Mouse (Mus musculus) neural tube, embryonic 12.5 days (tissue): ENCODE data around the gene Prr14. TPM values are rescaled to one million over a fixed set of nuclear protein-coding genes. Genes with fewer than 3 reads are reported as not detected.
"Not testable (repeated sequence)": the region's sequence is repeated elsewhere in the genome, so short reads cannot be mapped to it uniquely, and the experiment has no call there.

Experiments used
- ATAC-seq: fragments of 200-750 bp; cut with Nextera tagmentation; 2 replicates; pipeline ENCODE4 v1.8.0; 2017; ENCODE audit warnings: low read depth, mild to moderate bottlenecking, moderate TSS enrichment, moderate library complexity; ENCODE audit not compliant: low FRiP score
- H3K27ac ChIP-seq: fragments of 300-500 bp; sonication (generic); 2 replicates; pipeline ENCODE4 v1.5.1; 2016
- H3K27me3 ChIP-seq: fragments of 300-500 bp; sonication (generic); replicated peaks from 2 replicates; pipeline ENCODE4 v1.6.1; 2016; ENCODE audit warnings: mild to moderate bottlenecking
- H3K36me3 ChIP-seq: fragments of 300-500 bp; sonication (generic); 2 replicates; pipeline ENCODE4 v1.6.1; 2016; ENCODE audit warnings: mild to moderate bottlenecking
- H3K4me1 ChIP-seq: fragments of 300-500 bp; sonication (generic); 2 replicates; pipeline ENCODE4 v1.6.1; 2016
- H3K4me2 ChIP-seq: fragments of 300-500 bp; sonication (generic); replicated peaks from 2 replicates; pipeline ENCODE4 v1.6.1; 2016; ENCODE audit warnings: mild to moderate bottlenecking
- H3K4me3 ChIP-seq: fragments of 300-500 bp; sonication (generic); 2 replicates; pipeline ENCODE4 v1.5.1; 2016
- H3K9ac ChIP-seq: fragments of 300-500 bp; sonication (generic); 2 replicates; pipeline ENCODE4 v1.6.1; 2016; ENCODE audit warnings: mild to moderate bottlenecking
- H3K9me3 ChIP-seq: fragments of 300-500 bp; sonication (generic); 2 replicates; pipeline ENCODE4 v1.6.1; 2016; ENCODE audit warnings: mild to moderate bottlenecking
- WGBS: fragments of 180-500 bp; shearing (Covaris S2); methylation state at CpG from one replicate; pipeline ENCODE4 v1.1.7; 2016; 5-methylcytosine and 5-hydroxymethylcytosine counted together
- polyA plus RNA-seq: library from polyadenylated mRNA; unstranded; fragments of >200 nt; fragmentation: Nextera tagmentation; extraction: Ambion mirVana; gene quantifications from 2 replicates; pipeline ENCODE4 v1.2.1, GENCODE M21; 2016

The Prr14 gene
- polyA plus RNA-seq: 56.1 and 63.5 TPM in 2 replicates

DNA sequence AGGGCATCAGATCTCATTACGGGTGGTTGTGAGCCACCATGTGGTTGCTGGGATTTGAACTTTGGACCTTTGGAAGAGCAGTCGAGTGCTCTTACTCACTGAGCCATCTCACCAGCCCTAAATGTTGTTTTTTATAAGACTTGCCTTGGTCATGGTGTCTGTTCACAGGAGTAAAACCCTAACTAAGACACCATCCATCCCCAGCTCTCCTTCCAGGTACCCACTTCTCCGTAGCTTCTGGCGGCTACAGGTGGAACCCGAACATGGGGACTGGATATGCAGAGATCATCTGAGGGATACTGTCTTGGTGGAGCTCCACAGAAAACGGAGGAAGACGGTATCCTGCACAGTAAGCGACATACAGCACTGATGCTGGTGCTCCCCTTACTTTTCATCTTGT lies at the start of gene Prr14:
TSS of gene Prr14 (plus strand) at position 301 of the 400 bp plus-strand sequence.
- peaks cover 50% of the 10 kb centered on the region for H3K36me3 ChIP-seq

DNA sequence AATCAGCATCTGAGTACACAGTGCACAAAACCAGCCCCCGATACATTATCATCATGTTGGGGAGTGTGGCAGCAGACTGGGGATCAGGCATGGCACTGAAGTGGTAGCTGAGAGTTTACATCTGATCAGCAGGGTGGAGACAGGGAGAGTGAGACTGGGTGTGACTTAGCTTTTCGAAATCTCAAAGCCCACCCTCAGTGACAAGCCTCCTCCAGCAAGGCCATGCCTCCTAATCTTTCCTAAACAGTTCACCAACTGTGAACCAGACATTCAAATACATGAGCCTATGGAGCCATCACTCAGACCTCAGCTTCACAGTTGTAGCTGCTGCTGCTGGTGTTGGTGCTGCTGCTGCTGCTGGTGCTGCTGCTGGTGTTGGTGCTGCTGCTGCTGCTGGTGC lies 48.0 kb upstream of the Prr14 start:
- no peak overlapping the region for H3K9ac ChIP-seq
- H3K9me3 ChIP-seq: no peaks in the 10 kb centered on the region
- no peak overlapping the region for H3K27ac ChIP-seq
- H3K4me1 ChIP-seq: no peaks in the 10 kb centered on the region
- ATAC-seq: no peak
- H3K4me2 ChIP-seq: no peak overlapping the region
- 73% methylated on average over 2 of the region's 2 CpGs for WGBS
- no peaks in the 10 kb centered on the region for H3K36me3 ChIP-seq
- H3K4me3 ChIP-seq: no peak overlapping the region
- no peaks in the 10 kb centered on the region for H3K27me3 ChIP-seq

More for the DNA sequence above, at the start of gene Prr14:
- H3K27me3 ChIP-seq, H3K9me3 ChIP-seq, ATAC-seq, H3K9ac ChIP-seq, H3K4me3 ChIP-seq, H3K4me2 ChIP-seq, H3K4me1 ChIP-seq, H3K27ac ChIP-seq: not testable (repeated sequence)
- whole genome bisulfite sequencing: 97% methylated on average over 8 of the region's 8 CpGs

DNA sequence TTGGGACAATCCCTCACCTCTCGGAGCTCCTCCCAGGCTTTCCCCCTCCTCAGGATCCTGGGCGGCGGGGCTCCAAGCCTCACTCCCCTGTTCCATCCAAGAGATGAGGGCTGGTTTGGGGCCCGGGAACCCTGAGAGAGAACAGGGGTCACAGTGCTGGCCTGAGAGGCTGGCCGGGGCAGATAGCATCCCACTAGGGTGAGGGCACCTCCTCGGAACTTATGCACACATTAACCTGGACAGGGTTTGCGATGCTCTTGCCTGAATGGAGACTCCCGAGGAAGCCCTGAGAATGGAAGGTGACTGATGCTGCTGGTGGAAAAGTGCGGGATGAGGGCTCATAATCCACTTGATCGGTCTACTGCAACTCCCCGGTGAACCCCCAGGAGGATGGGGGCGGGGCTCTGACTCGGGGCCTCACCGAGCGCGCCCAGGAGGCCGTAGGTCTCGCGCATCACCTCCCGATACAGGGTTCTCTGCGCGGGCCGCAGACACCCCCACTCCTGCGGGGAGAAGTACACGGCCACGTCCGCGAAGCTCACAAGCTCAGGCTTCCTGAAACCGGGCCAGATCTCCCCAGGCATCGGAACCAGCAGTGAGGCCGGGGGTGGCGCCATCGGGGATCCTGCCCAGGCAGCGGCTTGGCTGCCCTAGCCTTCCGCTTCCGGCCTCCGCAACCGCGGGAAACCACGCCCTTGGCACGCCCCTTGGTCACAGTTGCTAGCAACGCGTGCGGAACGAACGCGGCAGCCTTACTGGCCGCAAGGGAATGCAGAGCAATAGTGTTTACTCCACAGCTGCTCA lies 37.8 kb upstream of the Prr14 start, which contains the start of gene Zfp688:
TSS of gene Zfp688 (minus strand) at position 681 of the 804 bp plus-strand sequence.
- WGBS: 2% methylated on average over 48 of the region's 48 CpGs
- peaks cover 11% of the 10 kb centered on the region; the same call in 1 of the 2 replicates for H3K4me1 ChIP-seq
- ATAC-seq: peak; percentile 95
- H3K27me3 ChIP-seq: peaks cover 8% of the 10 kb centered on the region; the same call in 1 of the 2 replicates
- H3K27ac ChIP-seq: 0 out of 2 replicates have a peak within 1 kb of the TSS, but pooled peaks have one; percentile 28
- H3K9ac ChIP-seq: peak within 1 kb of the TSS; percentile 89
- H3K36me3 ChIP-seq: peaks cover 7% of the 10 kb centered on the region
- no peaks in the 10 kb centered on the region for H3K9me3 ChIP-seq
- peak within 1 kb of the TSS; percentile 81 for H3K4me3 ChIP-seq
- peak within 1 kb of the TSS; percentile 96 for H3K4me2 ChIP-seq

DNA sequence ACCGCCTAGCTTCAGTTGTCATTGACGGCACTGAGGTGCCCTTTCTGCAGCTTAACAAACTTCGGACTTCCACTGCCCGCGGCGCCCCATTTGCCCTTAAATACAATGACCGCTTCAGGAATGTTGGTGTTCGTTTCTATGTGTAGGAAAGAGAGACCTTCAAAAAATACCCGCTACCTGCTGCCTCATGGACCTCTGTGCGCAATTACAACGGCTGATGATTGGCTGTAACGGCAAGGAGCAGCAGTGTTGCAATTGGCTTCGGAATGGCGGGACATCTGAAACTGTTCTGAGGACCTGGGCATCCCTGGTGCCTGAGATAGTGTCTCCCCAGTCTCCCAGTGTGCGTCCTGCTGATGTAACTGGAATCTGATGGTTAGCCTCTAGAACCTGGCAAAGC lies 37.2 kb upstream of the Prr14 start:
- peak; percentile 72 for ATAC-seq
- 1% methylated on average over 15 of the region's 15 CpGs for WGBS
- Histone ChIP-seq H3K4me3 (peak overlapping the region; percentile 81), H3K4me1 (peaks cover 11% of the 10 kb centered on the region; the same call in 1 of the 2 replicates), H3K9ac (peak overlapping the region; percentile 89; the same call in 1 of the 2 replicates), H3K27ac (no peak overlapping the region), H3K27me3 (peaks cover 8% of the 10 kb centered on the region; the same call in 1 of the 2 replicates), H3K36me3 (peaks cover 7% of the 10 kb centered on the region), H3K9me3 (no peaks in the 10 kb centered on the region), H3K4me2 (peak overlapping the region; percentile 96)

DNA sequence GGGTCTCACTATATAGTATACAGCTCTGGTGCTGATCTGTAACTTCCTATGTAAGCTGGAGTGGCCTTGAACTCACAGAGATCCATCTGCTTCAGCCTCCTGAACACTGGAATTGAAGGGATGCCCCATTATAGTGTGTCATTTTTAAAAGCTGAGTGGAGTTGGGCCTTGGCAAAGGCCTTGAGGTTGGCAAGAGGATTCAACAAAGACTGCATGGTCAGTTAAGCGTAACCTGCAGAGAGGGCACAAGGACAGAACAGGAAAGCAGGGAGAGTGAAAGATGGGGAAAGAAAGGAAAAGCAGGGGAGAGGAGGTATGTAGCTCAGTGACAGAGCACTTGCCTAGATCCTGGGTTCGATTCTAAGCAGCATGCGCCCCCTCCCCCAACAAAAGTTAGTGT lies 34.1 kb upstream of the Prr14 start:
- H3K9me3 ChIP-seq: no peaks in the 10 kb centered on the region
- H3K27me3 ChIP-seq: peaks cover 8% of the 10 kb centered on the region; the same call in 1 of the 2 replicates
- H3K4me3 ChIP-seq: no peak overlapping the region
- H3K9ac ChIP-seq: no peak overlapping the region
- ATAC-seq: no peak
- no peaks in the 10 kb centered on the region for H3K36me3 ChIP-seq
- H3K4me2 ChIP-seq: no peak overlapping the region
- peaks cover 11% of the 10 kb centered on the region; the same call in 1 of the 2 replicates for H3K4me1 ChIP-seq
- WGBS: 89% methylated on average over 3 of the region's 3 CpGs
- no peak overlapping the region for H3K27ac ChIP-seq

DNA sequence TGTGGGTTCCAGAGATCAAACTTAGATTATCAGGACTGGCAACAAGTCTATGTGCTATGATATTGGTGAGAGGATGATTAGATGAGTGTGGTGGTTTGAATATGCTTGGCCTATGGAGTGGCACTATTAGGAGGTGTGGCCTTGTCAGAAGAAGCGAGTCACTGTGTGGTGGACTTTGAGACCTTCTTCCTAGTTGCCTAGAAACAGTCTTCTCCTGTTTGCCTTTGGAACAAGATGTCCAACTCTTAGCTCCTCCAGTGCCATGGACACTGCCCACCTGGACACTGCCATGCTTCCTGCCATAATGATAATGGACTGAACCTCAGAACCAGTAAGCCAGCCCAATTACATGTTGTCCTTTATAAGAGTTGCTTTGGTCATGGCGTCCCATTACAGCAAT lies 33.5 kb upstream of the Prr14 start:
- WGBS: 86% methylated on average over 2 of the region's 2 CpGs
- Histone ChIP-seq H3K27me3 (peaks cover 8% of the 10 kb centered on the region; the same call in 1 of the 2 replicates), H3K9ac (no peak overlapping the region), H3K4me2 (no peak overlapping the region), H3K4me3 (no peak overlapping the region), H3K27ac (no peak overlapping the region), H3K36me3 (no peaks in the 10 kb centered on the region), H3K4me1 (peaks cover 11% of the 10 kb centered on the region; the same call in 1 of the 2 replicates), H3K9me3 (no peaks in the 10 kb centered on the region)
- no peak for ATAC-seq

DNA sequence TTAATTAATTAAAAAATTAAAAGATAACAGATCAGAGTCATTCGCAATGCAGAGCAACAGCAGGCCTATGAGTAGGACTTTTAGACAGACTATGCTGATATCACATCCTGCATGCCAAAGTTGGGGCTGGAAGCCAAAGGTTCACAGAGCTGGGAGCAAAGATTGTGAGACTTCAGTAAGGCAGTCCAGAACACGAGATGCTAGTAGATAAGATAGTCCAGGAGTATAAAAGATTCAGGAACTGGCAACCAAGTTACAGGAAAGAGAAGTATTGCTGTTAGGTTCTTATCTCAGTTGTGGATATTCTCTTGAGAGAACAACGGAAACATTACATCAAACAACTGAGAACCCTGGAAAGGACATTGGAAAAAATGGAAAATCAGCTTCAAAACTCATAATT lies 33.1 kb upstream of the Prr14 start:
- H3K36me3 ChIP-seq: no peaks in the 10 kb centered on the region
- H3K4me2 ChIP-seq: no peak overlapping the region
- H3K9me3 ChIP-seq: no peaks in the 10 kb centered on the region
- H3K9ac ChIP-seq: no peak overlapping the region
- no peak overlapping the region for H3K4me3 ChIP-seq
- WGBS: 72% methylated on average over 3 of the region's 3 CpGs
- H3K27ac ChIP-seq: no peak overlapping the region
- no peak for ATAC-seq
- peaks cover 6% of the 10 kb centered on the region; the same call in 1 of the 2 replicates for H3K4me1 ChIP-seq
- H3K27me3 ChIP-seq: peaks cover 8% of the 10 kb centered on the region; the same call in 1 of the 2 replicates

DNA sequence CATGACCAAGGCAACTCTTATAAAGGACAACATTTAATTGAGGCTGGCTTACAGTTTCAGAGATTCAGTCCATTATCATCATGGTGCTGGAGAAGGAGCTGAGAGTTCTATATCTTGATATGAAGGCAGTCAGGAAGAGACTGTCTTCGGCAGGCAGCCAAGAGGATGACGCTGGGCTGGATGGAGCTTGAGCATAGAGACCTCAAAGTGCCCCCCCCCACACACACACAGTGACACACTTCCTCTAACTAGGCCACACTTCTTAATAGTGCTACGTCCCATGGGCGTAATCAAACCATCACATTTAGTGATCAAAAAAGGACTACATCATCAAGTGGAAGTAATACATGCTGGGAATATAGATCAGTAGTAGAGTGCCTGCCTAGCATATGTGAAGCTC lies 24.2 kb upstream of the Prr14 start:
- no peak overlapping the region for H3K27ac ChIP-seq
- H3K9ac ChIP-seq: no peak overlapping the region
- H3K9me3 ChIP-seq: peaks cover 13% of the 10 kb centered on the region
- 94% methylated on average over 4 of the region's 4 CpGs for WGBS
- H3K4me3 ChIP-seq: no peak overlapping the region
- ATAC-seq: no peak
- H3K4me1 ChIP-seq: no peaks in the 10 kb centered on the region
- H3K4me2 ChIP-seq: no peak overlapping the region
- no peaks in the 10 kb centered on the region for H3K36me3 ChIP-seq
- H3K27me3 ChIP-seq: no peaks in the 10 kb centered on the region

DNA sequence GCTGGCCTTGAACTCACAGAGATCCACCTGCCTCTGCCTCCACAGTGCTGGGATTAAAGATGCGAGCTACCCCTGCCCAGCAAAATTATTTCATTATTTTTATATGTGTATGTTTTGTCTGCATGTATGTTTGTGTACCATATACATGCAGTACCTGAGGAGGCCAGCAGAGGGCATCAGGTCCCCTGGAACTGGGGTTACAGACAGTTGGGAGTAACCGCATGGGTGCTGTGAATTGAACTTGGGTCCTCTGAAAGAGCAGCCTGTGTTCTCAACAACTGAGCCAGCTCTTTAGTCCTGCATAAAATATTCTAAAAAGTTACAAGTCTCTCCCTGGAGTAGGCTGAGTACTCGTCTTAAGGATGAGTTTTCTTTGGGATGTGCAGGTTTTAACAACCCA lies 21.7 kb upstream of the Prr14 start:
- peaks cover 13% of the 10 kb centered on the region for H3K9me3 ChIP-seq
- H3K4me3 ChIP-seq: no peak overlapping the region
- H3K9ac ChIP-seq: no peak overlapping the region
- WGBS: 87% methylated on average over 3 of the region's 3 CpGs
- no peaks in the 10 kb centered on the region for H3K4me1 ChIP-seq
- no peak for ATAC-seq
- H3K36me3 ChIP-seq: peaks cover 14% of the 10 kb centered on the region
- no peaks in the 10 kb centered on the region for H3K27me3 ChIP-seq
- H3K27ac ChIP-seq: no peak overlapping the region
- no peak overlapping the region for H3K4me2 ChIP-seq

DNA sequence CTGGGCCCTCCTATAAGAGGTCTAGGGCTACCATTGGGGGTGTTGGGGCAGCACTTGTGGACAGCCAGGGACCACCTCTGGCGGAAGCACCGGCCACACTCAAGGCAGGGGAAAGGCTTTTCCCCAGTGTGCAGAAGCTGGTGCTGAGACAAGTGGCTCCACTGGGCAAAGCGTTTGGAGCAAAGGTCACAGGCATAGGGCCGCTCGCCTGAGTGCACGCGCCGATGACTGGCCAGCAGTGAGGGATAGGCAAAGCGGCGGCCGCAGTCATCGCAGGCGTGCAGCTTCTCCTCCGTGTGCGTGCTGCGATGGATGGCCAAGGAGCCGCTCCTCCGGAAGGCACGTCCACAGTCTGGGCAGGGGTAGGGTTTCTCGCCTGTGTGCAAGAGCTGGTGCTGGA lies 15.4 kb upstream of the Prr14 start:
- WGBS: 92% methylated on average over 20 of the region's 20 CpGs
- Histone ChIP-seq H3K27me3 (no peaks in the 10 kb centered on the region), H3K4me1 (peaks cover 7% of the 10 kb centered on the region; the same call in 1 of the 2 replicates), H3K4me3 (no peak overlapping the region), H3K4me2 (no peak overlapping the region), H3K27ac (no peak overlapping the region), H3K9ac (no peak overlapping the region), H3K9me3 (no peaks in the 10 kb centered on the region), H3K36me3 (peaks cover 52% of the 10 kb centered on the region)
- no peak for ATAC-seq

DNA sequence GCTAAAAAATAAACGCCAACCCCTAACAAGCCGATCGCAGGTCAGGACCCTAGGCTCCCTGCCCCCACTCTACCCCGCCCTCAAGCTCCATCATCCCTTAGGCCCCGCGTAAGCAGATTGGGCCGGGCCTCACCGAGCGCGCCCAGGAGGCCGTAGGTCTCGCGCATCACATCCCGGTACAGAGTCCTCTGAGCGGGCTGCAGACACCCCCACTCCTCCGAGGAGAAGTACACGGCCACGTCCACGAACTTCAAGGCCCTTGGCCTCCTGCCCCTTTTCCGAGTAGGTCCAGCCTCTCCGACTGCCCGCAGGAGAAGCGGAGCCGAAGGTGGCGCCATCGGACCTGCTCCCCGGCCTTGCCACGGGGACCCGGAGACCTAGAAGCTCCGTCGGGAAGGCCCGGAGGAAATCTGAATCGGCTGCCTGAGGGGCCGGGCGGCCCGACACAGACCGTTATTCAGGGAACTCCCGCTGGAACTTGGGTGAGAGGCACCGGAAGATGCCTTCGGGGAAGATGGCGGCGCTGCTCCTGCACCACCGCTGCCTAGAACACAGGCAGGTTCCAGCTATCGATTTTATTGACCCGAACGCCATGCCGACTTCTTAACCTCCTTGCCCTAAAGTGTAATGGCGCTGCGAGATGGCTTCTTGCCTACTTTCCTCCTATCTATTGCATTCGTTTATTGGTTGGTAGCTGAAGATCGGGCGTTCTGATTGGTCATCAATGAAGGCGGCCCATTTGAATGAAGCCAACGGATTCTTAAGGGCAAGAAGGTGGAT lies 10.7 kb upstream of the Prr14 start, which contains the start of gene Zfp689:
TSS of gene Zfp689 (minus strand) at position 638 of the 780 bp plus-strand sequence.
- H3K36me3 ChIP-seq: peaks cover 50% of the 10 kb centered on the region

DNA sequence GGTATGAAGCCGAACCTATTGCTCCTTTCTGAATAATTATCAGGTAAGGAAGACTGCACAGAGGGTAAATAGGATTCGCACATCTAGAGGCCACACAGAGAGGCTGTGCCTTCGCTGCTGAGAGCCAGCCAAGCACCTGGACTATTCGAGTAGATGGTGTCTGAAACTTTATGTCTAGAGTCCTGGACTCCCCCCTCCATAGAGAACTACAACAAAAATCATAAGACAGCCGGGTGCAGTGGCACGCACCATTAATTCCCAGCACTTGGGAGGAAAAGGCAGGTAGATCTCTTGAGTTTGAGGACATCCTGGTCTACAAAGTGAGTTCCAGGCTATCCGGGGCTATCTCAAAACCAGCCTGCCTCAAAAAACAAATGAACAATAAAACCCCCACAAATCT lies 9.4 kb upstream of the Prr14 start:
- Histone ChIP-seq H3K9me3 (no peaks in the 10 kb centered on the region), H3K4me3 (peak overlapping the region; percentile 85), H3K27ac (no peak overlapping the region), H3K27me3 (no peaks in the 10 kb centered on the region), H3K4me2 (peak overlapping the region; percentile 83), H3K9ac (peak overlapping the region; percentile 61), H3K4me1 (peaks cover 44% of the 10 kb centered on the region), H3K36me3 (peaks cover 41% of the 10 kb centered on the region)
- no peak for ATAC-seq
- 84% methylated on average over 7 of the region's 7 CpGs for WGBS

More for the DNA sequence above, 10.7 kb upstream of the Prr14 start, which contains the start of gene Zfp689:
- Histone ChIP-seq H3K4me3 (peak within 1 kb of the TSS; percentile 85), H3K4me1 (peaks cover 44% of the 10 kb centered on the region), H3K27ac (peak within 1 kb of the TSS; percentile 92), H3K9me3 (no peaks in the 10 kb centered on the region), H3K9ac (peak within 1 kb of the TSS; percentile 93), H3K4me2 (peak within 1 kb of the TSS; percentile 83), H3K27me3 (no peaks in the 10 kb centered on the region)
- peak; percentile 94 for ATAC-seq
- WGBS: under 1% methylated on average over 54 of the region's 54 CpGs
